Comparison of ENCODE assay signal across 8 mouse cellular contexts in the genomic region with DNA sequence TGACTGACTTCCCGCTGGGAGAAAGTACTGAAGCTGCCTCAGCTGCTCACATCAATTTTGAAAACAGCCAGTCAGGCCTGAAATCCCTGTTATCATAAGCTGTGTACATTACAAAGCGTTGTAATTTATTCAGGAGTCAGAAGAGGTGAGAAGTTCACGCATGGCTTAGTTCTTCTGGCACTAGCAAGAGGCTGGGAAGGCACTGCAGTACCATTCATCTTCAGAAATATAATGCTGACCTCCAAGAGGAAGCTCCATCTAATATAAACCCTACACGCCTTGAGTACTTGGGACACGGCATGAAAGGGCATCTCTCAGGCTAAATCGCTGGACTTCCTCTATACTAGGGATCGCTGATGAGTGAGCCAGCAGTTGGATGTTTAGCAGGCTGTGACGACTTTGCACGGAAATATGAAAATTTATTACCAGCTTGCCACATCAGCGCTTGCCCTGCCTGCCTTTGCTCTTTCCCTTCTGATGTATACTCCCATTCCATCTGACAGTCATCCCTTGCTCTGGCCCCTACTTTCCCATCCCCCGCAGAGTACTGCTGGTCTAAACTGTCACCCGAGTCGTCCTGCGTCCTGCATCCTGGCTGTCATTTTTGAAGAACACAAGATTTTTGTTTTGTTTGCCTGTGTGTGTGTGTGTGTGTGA.
DNase-seq lines count a peak whose midpoint lies in the region; ATAC-seq lines count a peak whose summit lies in the region.

No protein-coding gene starts in this region.

- 0 out of 2 replicates have a peak, but pooled peaks cover 2% of the 10 kb centered on the region for H3K27me3 ChIP-seq in heart, embryonic 16.5 days (ENCODE audit: control insufficient read depth, insufficient read depth, low read length)
- no peaks in the 10 kb centered on the region for H3K27me3 ChIP-seq in forebrain, embryonic 13.5 days
- no peaks in the 10 kb centered on the region for H3K27me3 ChIP-seq in neural tube, embryonic 15.5 days (replicated peaks)

- peak overlapping the region; percentile 28 for H3K9ac ChIP-seq in heart, embryonic 16.5 days (ENCODE audit: low read length)
- H3K9ac ChIP-seq in forebrain, embryonic 13.5 days, result peak overlapping the region; percentile 68
- peak overlapping the region; percentile 51 for H3K9ac ChIP-seq in neural tube, embryonic 15.5 days (replicated peaks)

- intact Hi-C loops in heart, postnatal 25 days (cut with DNase I), result no loop called here
- intact Hi-C loops in left cerebral cortex, postnatal 4 days (cut with DNase I), result no loop called here

- peak overlapping the region; percentile 49 for H3K4me3 ChIP-seq in heart, embryonic 16.5 days (ENCODE audit: low read length)
- H3K4me3 ChIP-seq in forebrain, embryonic 13.5 days, result peak overlapping the region; percentile 51
- peak overlapping the region; percentile 45 for H3K4me3 ChIP-seq in neural tube, embryonic 15.5 days (replicated peaks)

- ATAC-seq in heart, embryonic 16.5 days (replicated peaks; ENCODE audit: extremely low read depth, insufficient read depth, low FRiP score), result peak; percentile 32
- ATAC-seq in forebrain, embryonic 13.5 days, result peak; percentile 78
- peak; percentile 75 for ATAC-seq in neural tube, embryonic 15.5 days (ENCODE audit: low FRiP score)

- DNase-seq in heart, postnatal 25 days (ENCODE audit: low spot score), result no peak
- DNase-seq in R1 (ENCODE audit: low read depth, low spot score), result peak; percentile 5
- DNase-seq in left cerebral cortex, postnatal 4 days, result peak; percentile 41
- no peak for DNase-seq in gastrocnemius, postnatal 10 days
- DNase-seq in spleen, adult 12 weeks (ENCODE audit: low spot score), result no peak

- no peak overlapping the region for H3K27ac ChIP-seq in heart, embryonic 16.5 days (ENCODE audit: low read length)
- no peak overlapping the region; the same call in 1 of the 2 replicates for H3K27ac ChIP-seq in forebrain, embryonic 13.5 days
- peak overlapping the region; percentile 81 for H3K27ac ChIP-seq in neural tube, embryonic 15.5 days (replicated peaks)

- WGBS in heart, embryonic 16.5 days, result 9% methylated on average over 14 of the region's 14 CpGs
- 2% methylated on average over 14 of the region's 14 CpGs for WGBS in forebrain, embryonic 13.5 days
- WGBS in neural tube, embryonic 15.5 days, result 3% methylated on average over 14 of the region's 14 CpGs

- peaks cover 4% of the 10 kb centered on the region for H3K4me1 ChIP-seq in heart, embryonic 16.5 days (ENCODE audit: control insufficient read depth, insufficient read depth, low read length)
- peaks cover 12% of the 10 kb centered on the region for H3K4me1 ChIP-seq in forebrain, embryonic 13.5 days
- peaks cover 8% of the 10 kb centered on the region for H3K4me1 ChIP-seq in neural tube, embryonic 15.5 days

- no peaks in the 10 kb centered on the region for H3K9me3 ChIP-seq in heart, embryonic 16.5 days (replicated peaks; ENCODE audit: control insufficient read depth, low read length)
- no peaks in the 10 kb centered on the region for H3K9me3 ChIP-seq in forebrain, embryonic 13.5 days (replicated peaks)
- no peaks in the 10 kb centered on the region for H3K9me3 ChIP-seq in neural tube, embryonic 15.5 days (replicated peaks)

- H3K36me3 ChIP-seq in heart, embryonic 16.5 days (ENCODE audit: control insufficient read depth, insufficient read depth), result no peaks in the 10 kb centered on the region
- H3K36me3 ChIP-seq in forebrain, embryonic 13.5 days (ENCODE audit: poor library complexity, severe bottlenecking), result no peaks in the 10 kb centered on the region
- H3K36me3 ChIP-seq in neural tube, embryonic 15.5 days, result no peaks in the 10 kb centered on the region

- peak overlapping the region; percentile 74 for H3K4me2 ChIP-seq in heart, embryonic 16.5 days (ENCODE audit: low read depth, low read length)
- H3K4me2 ChIP-seq in forebrain, embryonic 13.5 days, result peak overlapping the region; percentile 81
- peak overlapping the region; percentile 63 for H3K4me2 ChIP-seq in neural tube, embryonic 15.5 days

Comparison
In these comparisons a context has a peak if more than half of its experiments do, and no peak if none do; other contexts are left out.
1. DNase-seq: peak in R1 (single experiment) and left cerebral cortex, postnatal 4 days (single experiment); none in heart, postnatal 25 days (single experiment), gastrocnemius, postnatal 10 days (single experiment) and spleen, adult 12 weeks (single experiment).
2. Peak in every context shown above with its lines, with median percentiles within 50 percentile points of each other: ATAC-seq, H3K4me2 ChIP-seq, H3K4me3 ChIP-seq and H3K9ac ChIP-seq.